Mouse (Mus musculus) kidney, postnatal 25 days (tissue): ENCODE data around the gene Veph1.

ENCODE experiments used
- DNase-seq, 2 experiments: peaks; one replicate each; pipeline ENCODE4 v3.0.0; 2021; ENCODE audit warnings: mixed read lengths in 2 of 2

Gene Veph1

GRCm38 (mm10) chr3:66004989-66005388 is 291.6 kb downstream of the Veph1 start:
- DNase-seq, result no peak

- DNase-seq, result no peak
These were observed 292.3 kb downstream of the Veph1 start for GRCm38 (mm10) chr3:66004220-66004951.
